Mouse (Mus musculus): ENCODE measurements at regions not wholly inside any gene's neighbourhood (a gene's known extent, or its start where the extent isn't known, plus 50 kb on each side); places are given as distances from the start of the nearest gene placed in this dataset.

GRCm38 (mm10) chr6:141189093-141189492, 60.0 kb upstream of the Pde3a start:
- no peak for TF ChIP-seq POLR2A (IDR thresholded peaks at IDR 0.05; ENCODE audit: borderline replicate concordance, low read depth, low read length)
- TF ChIP-seq CTCF (IDR thresholded peaks at IDR 0.05; ENCODE audit: low read depth, low read length), result no peak
